Mouse (Mus musculus): Measurements from ENCODE around the gene Col1a2.

Col1a2 gene

GRCm38 (mm10) chr6:4588722-4589121 lies 84.1 kb downstream of the Col1a2 start:
- DNase-seq (ENCODE audit: low spot score) = no peak

GRCm38 (mm10) chr6:4590089-4590488 lies 85.5 kb downstream of the Col1a2 start:
- DNase-seq (ENCODE audit: low spot score) = no peak
